Mouse (Mus musculus): Measurements from ENCODE around the gene Ppm1d.

DNA sequence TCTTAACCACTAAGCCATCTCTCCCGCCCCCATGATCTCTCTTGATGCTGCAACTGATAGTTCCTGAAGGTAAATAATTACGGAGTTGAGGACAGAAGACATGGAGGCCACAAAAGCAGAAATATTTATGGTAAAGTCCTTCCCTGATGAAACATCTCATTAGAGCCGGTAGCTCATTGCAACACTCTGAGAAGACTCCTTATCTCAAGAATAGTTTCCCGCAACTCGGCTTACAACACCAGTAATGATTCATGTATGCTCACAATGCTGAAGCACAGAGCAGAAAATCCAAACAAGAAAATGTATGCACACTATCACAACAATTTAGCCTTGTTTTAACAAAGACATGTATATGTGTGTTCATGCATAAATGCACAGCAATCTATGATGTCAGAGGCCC is 35.9 kb upstream of the Ppm1d start:
- TF ChIP-seq CTCF (IDR thresholded peaks at IDR 0.05; ENCODE audit: insufficient read depth, low read length) (no peak), POLR2A (IDR thresholded peaks at IDR 0.05; ENCODE audit: borderline replicate concordance, extremely low read depth, low read depth, low read length) (no peak)
